Mouse (Mus musculus): ENCODE results near the gene Gigyf1.

GRCm38 (mm10) chr5:137539291-137539801 is 21.0 kb downstream of the Gigyf1 start:
- no peak for TF ChIP-seq POLR2A (IDR thresholded peaks at IDR 0.05; ENCODE audit: low read depth, low read length)
- TF ChIP-seq CTCF (IDR thresholded peaks at IDR 0.05; ENCODE audit: extremely low read depth, insufficient read depth, insufficient read length, insufficient replicate concordance), result no peak
